Mouse (Mus musculus) liver, postnatal 0 days (tissue): ENCODE measurements around the gene Vwa7. TPM values are rescaled to one million over a fixed set of nuclear protein-coding genes. Genes with fewer than 3 reads are reported as not detected.

Experiments used
- ATAC-seq: fragments of 200-750 bp; cut with Nextera tagmentation; 2 replicates; pipeline ENCODE4 v1.8.0; 2017; ENCODE audit warnings: mild to moderate bottlenecking, moderate library complexity
- DNase-seq: peaks from one replicate; pipeline ENCODE4 v3.0.0-alpha.2; 2016
- H3K27ac ChIP-seq: fragments of 300-500 bp; sonication (generic); 2 replicates; pipeline ENCODE4 v1.5.1; 2014; ENCODE audit warnings: antibody characterized with exemption, moderate library complexity, mild to moderate bottlenecking, low read depth
- H3K27me3 ChIP-seq: fragments of 300-500 bp; sonication (generic); 2 replicates; pipeline ENCODE4 v1.6.1; 2014; ENCODE audit warnings: low read length, control low read depth, mixed read lengths; ENCODE audit not compliant: insufficient read depth
- H3K36me3 ChIP-seq: fragments of 300-500 bp; sonication (generic); replicated peaks from 2 replicates; pipeline ENCODE4 v1.6.1; 2014; ENCODE audit warnings: mild to moderate bottlenecking, control low read depth, low read length, moderate library complexity, mixed read lengths; ENCODE audit not compliant: insufficient read depth
- H3K4me1 ChIP-seq: fragments of 300-500 bp; sonication (generic); 2 replicates; pipeline ENCODE4 v1.6.1; 2014; ENCODE audit warnings: antibody characterized with exemption, mild to moderate bottlenecking, control low read depth; ENCODE audit not compliant: insufficient read depth
- H3K4me2 ChIP-seq: fragments of 300-500 bp; sonication (generic); 2 replicates; pipeline ENCODE4 v1.6.1; 2014; ENCODE audit warnings: low read depth, mild to moderate bottlenecking, low read length, moderate library complexity, mixed read lengths
- H3K4me3 ChIP-seq: fragments of 300-500 bp; sonication (generic); 2 replicates; pipeline ENCODE4 v1.5.1; 2014; ENCODE audit warnings: low read depth, low read length
- H3K9ac ChIP-seq: fragments of 300-500 bp; sonication (generic); replicated peaks from 2 replicates; pipeline ENCODE4 v1.6.1; 2014; ENCODE audit warnings: mild to moderate bottlenecking, moderate library complexity
- H3K9me3 ChIP-seq: fragments of 300-500 bp; sonication (generic); 2 replicates; pipeline ENCODE4 v1.6.1; 2016; ENCODE audit warnings: mild to moderate bottlenecking, control low read depth, low read length, mixed read lengths
- CTCF ChIP-seq: sonication (generic); IDR thresholded peaks from 2 replicates; pipeline ENCODE4 v1.5.1; 2016; ENCODE audit warnings: antibody characterized with exemption, low read depth
- EP300 ChIP-seq: IDR thresholded peaks from 2 replicates; pipeline ENCODE4 v1.6.1; 2016; ENCODE audit warnings: antibody characterized with exemption, low read depth, mild to moderate bottlenecking
- WGBS: fragments of 180-500 bp; shearing (Covaris S2); extraction: QIAGEN DNeasy Blood & Tissue Kit; methylation state at CpG from one replicate; pipeline ENCODE4 v1.1.7; 2014; ENCODE audit not compliant: insufficient replicate concordance; 5-methylcytosine and 5-hydroxymethylcytosine counted together
- polyA plus RNA-seq: library from polyadenylated mRNA; unstranded; fragments of >200 nt; fragmentation: Nextera tagmentation; extraction: Ambion mirVana; gene quantifications from 2 replicates; pipeline ENCODE4 v1.2.1, GENCODE M21; 2015

Vwa7 gene
- polyA plus RNA-seq, 1 experiment from 2014 or later: 0.12 TPM

GRCm38 (mm10) chr17:35034896-35035295, 18.5 kb downstream of the Vwa7 start:
- no peak overlapping the region for H3K9ac ChIP-seq

GRCm38 (mm10) chr17:35039121-35039873, 22.9 kb downstream of the Vwa7 start:
- Histone ChIP-seq H3K9ac (no peak overlapping the region), H3K4me1 (peaks cover 12% of the 10 kb centered on the region), H3K27me3 (no peaks in the 10 kb centered on the region), H3K4me2 (no peak overlapping the region), H3K27ac (no peak overlapping the region), H3K9me3 (no peaks in the 10 kb centered on the region), H3K4me3 (no peak overlapping the region), H3K36me3 (no peaks in the 10 kb centered on the region)
- WGBS: 84% methylated on average over 11 of the region's 11 CpGs
- no peak for TF ChIP-seq CTCF
- no peak for DNase-seq
- no peak for ATAC-seq

More at GRCm38 (mm10) chr17:35034896-35035295, 18.5 kb downstream of the Vwa7 start:
- Histone ChIP-seq H3K36me3 (no peaks in the 10 kb centered on the region), H3K4me3 (no peak overlapping the region), H3K27me3 (no peaks in the 10 kb centered on the region), H3K4me1 (peaks cover 7% of the 10 kb centered on the region), H3K9me3 (no peaks in the 10 kb centered on the region), H3K4me2 (no peak overlapping the region), H3K27ac (no peak overlapping the region)
- DNase-seq: no peak
- ATAC-seq: no peak
- WGBS: 53% methylated on average over 6 of the region's 6 CpGs
- TF ChIP-seq EP300 (no peak), CTCF (no peak)

- Histone ChIP-seq H3K9me3 (no peaks in the 10 kb centered on the region), H3K36me3 (no peaks in the 10 kb centered on the region), H3K4me1 (peaks cover 50% of the 10 kb centered on the region), H3K27ac (peak overlapping the region; percentile 94; the same call in 1 of the 2 replicates), H3K4me2 (0 out of 2 replicates have a peak overlapping the region, but pooled peaks have one; percentile 99), H3K27me3 (no peaks in the 10 kb centered on the region), H3K9ac (no peak overlapping the region), H3K4me3 (no peak overlapping the region)
- no peak for ATAC-seq
- 77% methylated on average over 4 of the region's 4 CpGs for WGBS
- no peak for DNase-seq
- TF ChIP-seq EP300 (no peak), CTCF (no peak)
Observed at GRCm38 (mm10) chr17:35043794-35044193, 27.4 kb downstream of the Vwa7 start.

- Histone ChIP-seq H3K27ac (peak overlapping the region; percentile 94), H3K4me1 (peaks cover 61% of the 10 kb centered on the region), H3K9me3 (no peaks in the 10 kb centered on the region), H3K36me3 (no peaks in the 10 kb centered on the region), H3K4me3 (peak overlapping the region; percentile 70), H3K27me3 (no peaks in the 10 kb centered on the region), H3K4me2 (peak overlapping the region; percentile 99), H3K9ac (peak overlapping the region; percentile 93)
- TF ChIP-seq EP300: peak; percentile 63
- TF ChIP-seq CTCF: no peak
- WGBS: 47% methylated on average over 7 of the region's 7 CpGs
- DNase-seq (no peak), ATAC-seq (no peak)
Observed at GRCm38 (mm10) chr17:35044904-35045806, 28.8 kb downstream of the Vwa7 start.

- Histone ChIP-seq H3K4me3 (peak overlapping the region; percentile 70), H3K9ac (peak overlapping the region; percentile 93), H3K27ac (peak overlapping the region; percentile 94), H3K9me3 (no peaks in the 10 kb centered on the region), H3K4me2 (peak overlapping the region; percentile 99), H3K27me3 (no peaks in the 10 kb centered on the region), H3K4me1 (peaks cover 61% of the 10 kb centered on the region), H3K36me3 (no peaks in the 10 kb centered on the region)
- no peak for TF ChIP-seq EP300
- TF ChIP-seq CTCF: no peak
- ATAC-seq (no peak), DNase-seq (no peak)
- 4% methylated on average over 40 of the region's 48 CpGs for WGBS
Observed at GRCm38 (mm10) chr17:35045807-35046680, 29.7 kb downstream of the Vwa7 start.
